Mouse (Mus musculus) liver, embryonic 15.5 days (tissue): ENCODE data around the gene Ccr1l1. TPM values are rescaled to one million over a fixed set of nuclear protein-coding genes. Genes with fewer than 3 reads are reported as not detected.

Source experiments
- ATAC-seq: fragments of 200-750 bp; cut with Nextera tagmentation; 2 replicates; pipeline ENCODE4 v1.8.0; 2017; ENCODE audit warnings: moderate number of reproducible peaks, mild to moderate bottlenecking, moderate library complexity; ENCODE audit not compliant: insufficient read depth
- H3K27ac ChIP-seq: fragments of 300-500 bp; sonication (generic); replicated peaks from 2 replicates; pipeline ENCODE4 v1.5.1; 2015; ENCODE audit warnings: mild to moderate bottlenecking, inconsistent platforms
- H3K27me3 ChIP-seq: fragments of 300-500 bp; sonication (generic); 2 replicates; pipeline ENCODE4 v1.6.1; 2015; ENCODE audit warnings: mild to moderate bottlenecking, inconsistent platforms
- H3K36me3 ChIP-seq: fragments of 300-500 bp; sonication (generic); replicated peaks from 2 replicates; pipeline ENCODE4 v1.6.1; 2015; ENCODE audit warnings: moderate library complexity, mild to moderate bottlenecking, inconsistent platforms
- H3K4me1 ChIP-seq: fragments of 300-500 bp; sonication (generic); replicated peaks from 2 replicates; pipeline ENCODE4 v1.6.1; 2015; ENCODE audit warnings: inconsistent platforms
- H3K4me2 ChIP-seq: fragments of 300-500 bp; sonication (generic); 2 replicates; pipeline ENCODE4 v1.6.1; 2015; ENCODE audit warnings: moderate library complexity, mild to moderate bottlenecking, inconsistent platforms
- H3K4me3 ChIP-seq: fragments of 300-500 bp; sonication (generic); replicated peaks from 2 replicates; pipeline ENCODE4 v1.5.1; 2015; ENCODE audit warnings: mild to moderate bottlenecking, inconsistent platforms
- H3K9ac ChIP-seq: fragments of 300-500 bp; sonication (generic); 2 replicates; pipeline ENCODE4 v1.6.1; 2015; ENCODE audit warnings: moderate library complexity, mild to moderate bottlenecking, inconsistent platforms
- H3K9me3 ChIP-seq: fragments of 300-500 bp; sonication (generic); replicated peaks from 2 replicates; pipeline ENCODE4 v1.6.1; 2016; ENCODE audit warnings: inconsistent platforms
- WGBS: fragments of 180-500 bp; shearing (Covaris S2); methylation state at CpG from one replicate; pipeline ENCODE4 v1.1.7; 2015; ENCODE audit warnings: mixed read lengths; ENCODE audit not compliant: insufficient replicate concordance; 5-methylcytosine and 5-hydroxymethylcytosine counted together
- polyA plus RNA-seq: library from polyadenylated mRNA; unstranded; fragments of >200 nt; fragmentation: Nextera tagmentation; extraction: Ambion mirVana; gene quantifications from 2 replicates; pipeline ENCODE4 v1.2.1, GENCODE M21; 2015

Ccr1l1 gene
- polyA plus RNA-seq, 1 experiment from 2014 or later = not detected

DNA sequence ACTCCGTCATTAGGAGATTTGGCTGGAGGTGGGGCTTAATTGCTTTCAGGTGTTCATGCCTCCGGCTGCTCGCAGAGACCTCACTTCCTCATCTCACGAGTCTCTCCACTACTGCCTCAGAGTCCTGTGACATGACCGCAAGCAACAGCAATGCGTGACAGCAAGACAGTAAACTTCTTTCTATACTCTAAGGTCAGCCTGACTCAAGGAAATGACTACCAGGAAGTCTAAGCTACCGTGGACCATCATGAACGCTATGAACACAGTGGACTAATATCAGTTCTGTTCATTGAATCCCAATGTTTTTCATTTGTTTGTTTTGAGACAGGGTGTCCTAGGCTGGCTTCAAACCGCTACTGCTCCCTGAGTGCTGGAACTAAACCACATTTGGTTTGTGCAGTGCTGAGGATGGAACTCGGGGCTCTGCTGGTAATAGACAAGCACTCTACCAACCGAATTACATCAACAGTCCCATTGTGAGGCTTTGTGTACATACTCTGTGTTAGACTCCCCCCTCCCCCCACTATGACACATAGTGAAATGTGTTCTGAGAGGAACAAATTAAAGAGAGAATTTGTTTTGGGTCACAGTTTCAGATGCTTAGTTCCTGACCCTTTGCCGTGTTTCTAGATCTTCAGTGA lies 50.0 kb downstream of the Ccr1l1 start:
- Histone ChIP-seq H3K4me3 (peak overlapping the region; percentile 41), H3K27ac (peak overlapping the region; percentile 80), H3K36me3 (no peaks in the 10 kb centered on the region), H3K9me3 (no peaks in the 10 kb centered on the region; the same call in 1 of the 2 replicates), H3K9ac (peak overlapping the region; percentile 52), H3K27me3 (no peaks in the 10 kb centered on the region), H3K4me1 (peaks cover 82% of the 10 kb centered on the region), H3K4me2 (peak overlapping the region; percentile 69)
- ATAC-seq = no peak
- 13% methylated on average over 12 of the region's 12 CpGs for WGBS

DNA sequence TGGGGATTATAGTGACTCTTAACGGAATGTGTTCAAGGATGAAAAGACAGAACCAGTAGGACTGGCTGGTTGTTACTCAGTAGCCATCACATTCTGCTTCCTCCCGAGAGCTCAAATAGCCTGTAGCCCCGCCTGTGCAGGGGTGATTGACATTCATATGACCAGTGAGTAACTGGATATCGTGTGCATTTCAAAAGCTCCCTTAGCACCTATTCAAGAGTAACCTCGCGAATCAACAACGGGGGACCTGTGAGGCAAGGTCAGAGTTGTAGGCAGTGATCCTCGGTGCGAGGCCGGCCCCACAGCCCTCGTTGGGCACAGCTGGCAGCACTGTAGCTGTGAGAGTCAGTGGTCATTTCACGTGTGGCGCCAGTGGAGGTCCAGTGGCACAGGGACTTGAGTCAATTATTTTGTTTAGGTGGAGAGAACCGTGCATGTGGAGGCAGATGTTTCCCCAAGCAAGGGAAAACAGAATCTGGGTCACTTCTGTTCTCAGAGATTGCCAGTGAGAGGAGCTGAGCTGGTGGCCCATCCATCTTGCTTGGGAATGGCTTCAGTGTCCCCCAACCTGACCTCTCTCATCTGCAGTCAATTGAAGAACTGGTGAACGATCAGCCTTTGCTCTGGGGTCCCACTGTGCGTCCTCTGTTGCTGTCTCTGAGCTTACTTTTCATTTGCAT lies 50.8 kb downstream of the Ccr1l1 start:
- H3K27ac ChIP-seq = peak overlapping the region; percentile 80
- H3K36me3 ChIP-seq = no peaks in the 10 kb centered on the region
- peaks cover 82% of the 10 kb centered on the region for H3K4me1 ChIP-seq

More for the DNA sequence above, 50.8 kb downstream of the Ccr1l1 start:
- no peaks in the 10 kb centered on the region for H3K27me3 ChIP-seq
- ATAC-seq = no peak
- peak overlapping the region; percentile 69 for H3K4me2 ChIP-seq
- H3K4me3 ChIP-seq = no peak overlapping the region
- no peaks in the 10 kb centered on the region; the same call in 1 of the 2 replicates for H3K9me3 ChIP-seq
- WGBS = 45% methylated on average over 16 of the region's 16 CpGs
- no peak overlapping the region for H3K9ac ChIP-seq

Other genes starting within 250 kb of the Ccr1l1 start
- gene Cxcr6, start 171.9 kb downstream of the Ccr1l1 start, polyA plus RNA-seq = 0.08 and 0.22 TPM in 2 replicates
- gene Fyco1, start 126.5 kb downstream of the Ccr1l1 start, polyA plus RNA-seq = 3.8 and 4.0 TPM in 2 replicates
- gene Xcr1, start 116.4 kb downstream of the Ccr1l1 start, polyA plus RNA-seq = 0.03 TPM in 1 of 2 replicates, not detected in the other
- gene Ccr1, start 9.7 kb downstream of the Ccr1l1 start, polyA plus RNA-seq = 3.2 and 3.3 TPM in 2 replicates
- gene Ccr3, start 43.6 kb upstream of the Ccr1l1 start, polyA plus RNA-seq = 0.16 and 0.18 TPM in 2 replicates
- 6.1 and 6.4 TPM in 2 replicates for gene Ccr2, start 123.5 kb upstream of the Ccr1l1 start, polyA plus RNA-seq
- 0.99 and 1.9 TPM in 2 replicates for gene Ccr5, start 143.1 kb upstream of the Ccr1l1 start, polyA plus RNA-seq